Mouse (Mus musculus) granulocyte monocyte progenitor cell, adult 5-6 weeks (primary cell): Measurements from ENCODE around the gene Rapgef2. TPM values are rescaled to one million over a fixed set of nuclear protein-coding genes. Genes with fewer than 3 reads are reported as not detected.
"Not testable (repeated sequence)": the region's sequence is repeated elsewhere in the genome, so short reads cannot be mapped to it uniquely, and the experiment has no call there.

ENCODE experiments used
- ATAC-seq: replicated peaks from 2 replicates; pipeline ENCODE4 v1.8.0; 2016; ENCODE audit warnings: mild to moderate bottlenecking, moderate TSS enrichment, inconsistent platforms; ENCODE audit not compliant: poor library complexity, severe bottlenecking
- total RNA-seq, 2 experiments: library from RNA; stranded (forward) in 1 of 2; stranded (reverse) in 1 of 2; fragments of 200-712, 200-1000 nt in 1 of 2; fragments of >200 nt in 1 of 2; fragmentation: Nextera tagmentation in 1 of 2; gene quantifications; 2 replicates each; pipeline ENCODE4 v1.2.3; 2014 to 2017

The Rapgef2 gene
- total RNA-seq, 2 experiments from 2014 or later: 17.4 to 21.0 TPM

- ATAC-seq: no peak
Observed at GRCm38 (mm10) chr3:79061426-79061825, 224.9 kb downstream of the Rapgef2 start.

- ATAC-seq: not testable (repeated sequence)
Observed at GRCm38 (mm10) chr3:79058491-79058890, 227.8 kb downstream of the Rapgef2 start.

GRCm38 (mm10) chr3:79045251-79045650 lies 241.1 kb downstream of the Rapgef2 start:
- ATAC-seq: no peak

GRCm38 (mm10) chr3:79042973-79043372 lies 243.3 kb downstream of the Rapgef2 start:
- ATAC-seq: no peak

GRCm38 (mm10) chr3:79039666-79040450 lies 246.5 kb downstream of the Rapgef2 start:
- ATAC-seq: peak; percentile 40; the same call in 1 of the 2 replicates

- no peak for ATAC-seq
Observed at GRCm38 (mm10) chr3:79039008-79039407, 247.3 kb downstream of the Rapgef2 start.

GRCm38 (mm10) chr3:79034457-79034856 lies 251.9 kb downstream of the Rapgef2 start:
- ATAC-seq: no peak

- no peak for ATAC-seq
Observed at GRCm38 (mm10) chr3:79030855-79031254, 255.5 kb downstream of the Rapgef2 start.

GRCm38 (mm10) chr3:79028153-79028878 lies 258.0 kb downstream of the Rapgef2 start:
- peak; percentile 59 for ATAC-seq

- no peak for ATAC-seq
Observed at GRCm38 (mm10) chr3:79025983-79026382, 260.3 kb downstream of the Rapgef2 start.

GRCm38 (mm10) chr3:79023735-79024328 lies 262.5 kb downstream of the Rapgef2 start:
- ATAC-seq: no peak

- ATAC-seq: no peak
Observed at GRCm38 (mm10) chr3:79022690-79023089, 263.6 kb downstream of the Rapgef2 start.

GRCm38 (mm10) chr3:79017440-79017839 lies 268.9 kb downstream of the Rapgef2 start:
- ATAC-seq: peak; percentile 30

GRCm38 (mm10) chr3:79016830-79017229 lies 269.5 kb downstream of the Rapgef2 start:
- ATAC-seq: no peak

- no peak for ATAC-seq
Observed at GRCm38 (mm10) chr3:79015621-79016474, 270.5 kb downstream of the Rapgef2 start.

Other genes starting within 250 kb of the Rapgef2 start
- not detected in 2 replicates for gene Gm17359, start 50.1 kb upstream of the Rapgef2 start, total RNA-seq (2014; fragmentation: Nextera tagmentation)
- gene Gm17359, start 50.1 kb upstream of the Rapgef2 start, total RNA-seq (2017): not detected in 2 replicates